Mouse (Mus musculus) embryonic facial prominence, embryonic 15.5 days (tissue): ENCODE data around the gene Olfr291. TPM values are rescaled to one million over a fixed set of nuclear protein-coding genes. Genes with fewer than 3 reads are reported as not detected.

Source experiments
- ATAC-seq: fragments of 200-750 bp; cut with Nextera tagmentation; 2 replicates; pipeline ENCODE4 v1.8.0; 2017; ENCODE audit warnings: low read depth, moderate TSS enrichment; ENCODE audit not compliant: insufficient number of reproducible peaks, low FRiP score, low TSS enrichment
- H3K27ac ChIP-seq: fragments of 300-500 bp; sonication (generic); replicated peaks from 2 replicates; pipeline ENCODE4 v1.5.1; 2015; ENCODE audit warnings: mild to moderate bottlenecking, inconsistent platforms
- H3K27me3 ChIP-seq: fragments of 300-500 bp; sonication (generic); 2 replicates; pipeline ENCODE4 v1.6.1; 2015; ENCODE audit warnings: inconsistent platforms
- H3K36me3 ChIP-seq: fragments of 300-500 bp; sonication (generic); 2 replicates; pipeline ENCODE4 v1.6.1; 2015; ENCODE audit warnings: mild to moderate bottlenecking, inconsistent platforms
- H3K4me1 ChIP-seq: fragments of 300-500 bp; sonication (generic); 2 replicates; pipeline ENCODE4 v1.6.1; 2015; ENCODE audit warnings: inconsistent platforms
- H3K4me2 ChIP-seq: fragments of 300-500 bp; sonication (generic); replicated peaks from 2 replicates; pipeline ENCODE4 v1.6.1; 2015; ENCODE audit warnings: mild to moderate bottlenecking, inconsistent platforms
- H3K4me3 ChIP-seq: fragments of 300-500 bp; sonication (generic); replicated peaks from 2 replicates; pipeline ENCODE4 v1.5.1; 2015; ENCODE audit warnings: mild to moderate bottlenecking, inconsistent platforms
- H3K9ac ChIP-seq: fragments of 300-500 bp; sonication (generic); 2 replicates; pipeline ENCODE4 v1.6.1; 2015; ENCODE audit warnings: inconsistent platforms
- H3K9me3 ChIP-seq: fragments of 300-500 bp; sonication (generic); replicated peaks from 2 replicates; pipeline ENCODE4 v1.6.1; 2016; ENCODE audit warnings: inconsistent platforms
- WGBS: fragments of 180-500 bp; shearing (Covaris S2); methylation state at CpG from one replicate; pipeline ENCODE4 v1.1.7; 2015; 5-methylcytosine and 5-hydroxymethylcytosine counted together
- polyA plus RNA-seq: library from polyadenylated mRNA; unstranded; fragments of >200 nt; fragmentation: Nextera tagmentation; extraction: Ambion mirVana; gene quantifications from 2 replicates; pipeline ENCODE4 v1.2.1, GENCODE M21; 2015

Gene Olfr291
- not detected in 2 replicates for polyA plus RNA-seq

GRCm38 (mm10) chr7:84853253-84853652, at the start of gene Olfr291:
Gene Olfr291 (plus strand): TSS chr7:84853553.
- WGBS: 75% methylated on average over 2 of the region's 2 CpGs
- H3K4me1 ChIP-seq: no peaks in the 10 kb centered on the region
- no peak within 1 kb of the TSS for H3K27ac ChIP-seq
- H3K9ac ChIP-seq: no peak within 1 kb of the TSS
- no peak within 1 kb of the TSS for H3K4me2 ChIP-seq
- no peaks in the 10 kb centered on the region for H3K9me3 ChIP-seq
- no peak within 1 kb of the TSS for H3K4me3 ChIP-seq
- H3K36me3 ChIP-seq: no peaks in the 10 kb centered on the region
- H3K27me3 ChIP-seq: no peaks in the 10 kb centered on the region
- ATAC-seq: no peak

GRCm38 (mm10) chr7:84805224-84805623, 48.1 kb upstream of the Olfr291 start:
- H3K36me3 ChIP-seq: no peaks in the 10 kb centered on the region
- no peak overlapping the region for H3K27ac ChIP-seq
- no peaks in the 10 kb centered on the region for H3K4me1 ChIP-seq
- no peak overlapping the region for H3K4me2 ChIP-seq
- H3K9me3 ChIP-seq: no peaks in the 10 kb centered on the region
- 26% methylated on average over 1 of the region's 1 CpGs for WGBS
- no peak overlapping the region for H3K4me3 ChIP-seq
- H3K9ac ChIP-seq: no peak overlapping the region
- ATAC-seq: no peak
- peaks cover 7% of the 10 kb centered on the region; the same call in 1 of the 2 replicates for H3K27me3 ChIP-seq

- no peaks in the 10 kb centered on the region for H3K9me3 ChIP-seq
- WGBS: 79% methylated on average over 4 of the region's 4 CpGs
- H3K27ac ChIP-seq: no peak overlapping the region
- no peak overlapping the region for H3K9ac ChIP-seq
- H3K4me2 ChIP-seq: no peak overlapping the region
- H3K4me3 ChIP-seq: no peak overlapping the region
- peaks cover 1% of the 10 kb centered on the region; the same call in 1 of the 2 replicates for H3K27me3 ChIP-seq
- H3K4me1 ChIP-seq: no peaks in the 10 kb centered on the region
- no peak for ATAC-seq
- H3K36me3 ChIP-seq: no peaks in the 10 kb centered on the region
These were observed 47.2 kb upstream of the Olfr291 start for GRCm38 (mm10) chr7:84806159-84806558.

GRCm38 (mm10) chr7:84884530-84884929, 31.2 kb downstream of the Olfr291 start:
- Histone ChIP-seq H3K4me2 (no peak overlapping the region), H3K4me3 (no peak overlapping the region), H3K27ac (no peak overlapping the region), H3K9ac (no peak overlapping the region), H3K27me3 (no peaks in the 10 kb centered on the region), H3K9me3 (no peaks in the 10 kb centered on the region), H3K36me3 (no peaks in the 10 kb centered on the region), H3K4me1 (no peaks in the 10 kb centered on the region)
- no peak for ATAC-seq
- WGBS: 42% methylated on average over 1 of the region's 1 CpGs

Other genes with a start within 250 kb of the Olfr291 start
- gene Fah, start 246.8 kb upstream of the Olfr291 start, polyA plus RNA-seq: 6.0 and 6.8 TPM in 2 replicates
- gene Zfand6, start 163.6 kb upstream of the Olfr291 start, polyA plus RNA-seq: 157 and 158 TPM in 2 replicates
- 0.03 TPM in 1 of 2 replicates, not detected in the other for gene Vmn2r65, start 110.6 kb downstream of the Olfr291 start, polyA plus RNA-seq
- not detected in 2 replicates for gene Vmn2r66, start 158.7 kb downstream of the Olfr291 start, polyA plus RNA-seq